Mouse (Mus musculus) embryonic facial prominence, embryonic 12.5 days (tissue): ENCODE results near the gene Nemf. TPM values are rescaled to one million over a fixed set of nuclear protein-coding genes. Genes with fewer than 3 reads are reported as not detected.
A peak's percentile ranks its signal among the peaks of the same experiment; 100 is the strongest.
"Not testable (repeated sequence)": the region's sequence is repeated elsewhere in the genome, so short reads cannot be mapped to it uniquely, and the experiment has no call there.

Experiments used
- ATAC-seq: fragments of 200-750 bp; cut with Nextera tagmentation; 2 replicates; pipeline ENCODE4 v1.8.0; 2017; ENCODE audit not compliant: insufficient number of reproducible peaks, insufficient read depth, low FRiP score, low TSS enrichment
- H3K27ac ChIP-seq: fragments of 300-500 bp; sonication (generic); 2 replicates; pipeline ENCODE4 v1.5.1; 2016; ENCODE audit warnings: mild to moderate bottlenecking
- H3K27me3 ChIP-seq: fragments of 300-500 bp; sonication (generic); 2 replicates; pipeline ENCODE4 v1.6.1; 2016; ENCODE audit warnings: mild to moderate bottlenecking, moderate library complexity
- H3K36me3 ChIP-seq: fragments of 300-500 bp; sonication (generic); 2 replicates; pipeline ENCODE4 v1.6.1; 2016; ENCODE audit warnings: mild to moderate bottlenecking
- H3K4me1 ChIP-seq: fragments of 300-500 bp; sonication (generic); 2 replicates; pipeline ENCODE4 v1.6.1; 2016
- H3K4me2 ChIP-seq: fragments of 300-500 bp; sonication (generic); replicated peaks from 2 replicates; pipeline ENCODE4 v1.6.1; 2016; ENCODE audit warnings: mild to moderate bottlenecking, moderate library complexity
- H3K4me3 ChIP-seq: fragments of 300-500 bp; sonication (generic); 2 replicates; pipeline ENCODE4 v1.5.1; 2016; ENCODE audit warnings: mild to moderate bottlenecking
- H3K9ac ChIP-seq: fragments of 300-500 bp; sonication (generic); 2 replicates; pipeline ENCODE4 v1.6.1; 2016; ENCODE audit warnings: mild to moderate bottlenecking, moderate library complexity
- H3K9me3 ChIP-seq: fragments of 300-500 bp; sonication (generic); 2 replicates; pipeline ENCODE4 v1.6.1; 2016; ENCODE audit warnings: mild to moderate bottlenecking, moderate library complexity
- WGBS: fragments of 180-500 bp; shearing (Covaris S2); methylation state at CpG from one replicate; pipeline ENCODE4 v1.1.7; 2016; 5-methylcytosine and 5-hydroxymethylcytosine counted together
- polyA plus RNA-seq: library from polyadenylated mRNA; unstranded; fragments of >200 nt; fragmentation: Nextera tagmentation; extraction: Ambion mirVana; gene quantifications from 2 replicates; pipeline ENCODE4 v1.2.1, GENCODE M21; 2016

Nemf gene
- polyA plus RNA-seq: 94.1 and 95.4 TPM in 2 replicates

GRCm38 (mm10) chr12:69356546-69357299, at the start of gene Nemf:
Gene Nemf, minus strand, starts transcription at chr12:69357165.
- H3K9ac ChIP-seq: peak within 1 kb of the TSS; percentile 92
- no peak for ATAC-seq
- H3K36me3 ChIP-seq: peaks cover 20% of the 10 kb centered on the region
- H3K27ac ChIP-seq: peak within 1 kb of the TSS; percentile 71
- under 1% methylated on average over 50 of the region's 50 CpGs for WGBS
- H3K4me1 ChIP-seq: no peaks in the 10 kb centered on the region
- no peaks in the 10 kb centered on the region for H3K27me3 ChIP-seq
- peak within 1 kb of the TSS; percentile 68 for H3K4me2 ChIP-seq
- no peaks in the 10 kb centered on the region for H3K9me3 ChIP-seq
- peak within 1 kb of the TSS; percentile 83 for H3K4me3 ChIP-seq

- 86% methylated on average over 13 of the region's 13 CpGs for WGBS
- Histone ChIP-seq H3K9me3 (no peaks in the 10 kb centered on the region), H3K27me3 (no peaks in the 10 kb centered on the region), H3K4me1 (no peaks in the 10 kb centered on the region), H3K27ac (no peak overlapping the region), H3K4me3 (no peak overlapping the region), H3K4me2 (no peak overlapping the region), H3K9ac (no peak overlapping the region), H3K36me3 (no peaks in the 10 kb centered on the region)
- ATAC-seq: no peak
Observed at GRCm38 (mm10) chr12:69402594-69403167, 45.7 kb upstream of the Nemf start.

GRCm38 (mm10) chr12:69402100-69402499, 45.1 kb upstream of the Nemf start:
- H3K4me3 ChIP-seq: no peak overlapping the region
- H3K36me3 ChIP-seq: no peaks in the 10 kb centered on the region
- H3K27ac ChIP-seq: no peak overlapping the region
- H3K4me2 ChIP-seq: no peak overlapping the region
- H3K9ac ChIP-seq: no peak overlapping the region
- H3K9me3 ChIP-seq: no peaks in the 10 kb centered on the region
- no peak for ATAC-seq
- H3K27me3 ChIP-seq: no peaks in the 10 kb centered on the region
- WGBS: 47% methylated on average over 9 of the region's 9 CpGs
- no peaks in the 10 kb centered on the region for H3K4me1 ChIP-seq

- WGBS: 36% methylated on average over 2 of the region's 2 CpGs
- H3K36me3 ChIP-seq: no peaks in the 10 kb centered on the region
- H3K9me3 ChIP-seq: no peaks in the 10 kb centered on the region
- no peak overlapping the region for H3K9ac ChIP-seq
- ATAC-seq: no peak
- no peak overlapping the region for H3K27ac ChIP-seq
- H3K4me3 ChIP-seq: no peak overlapping the region
- no peaks in the 10 kb centered on the region for H3K4me1 ChIP-seq
- no peak overlapping the region for H3K4me2 ChIP-seq
- no peaks in the 10 kb centered on the region for H3K27me3 ChIP-seq
Observed at GRCm38 (mm10) chr12:69400871-69401286, 43.9 kb upstream of the Nemf start.

DNA sequence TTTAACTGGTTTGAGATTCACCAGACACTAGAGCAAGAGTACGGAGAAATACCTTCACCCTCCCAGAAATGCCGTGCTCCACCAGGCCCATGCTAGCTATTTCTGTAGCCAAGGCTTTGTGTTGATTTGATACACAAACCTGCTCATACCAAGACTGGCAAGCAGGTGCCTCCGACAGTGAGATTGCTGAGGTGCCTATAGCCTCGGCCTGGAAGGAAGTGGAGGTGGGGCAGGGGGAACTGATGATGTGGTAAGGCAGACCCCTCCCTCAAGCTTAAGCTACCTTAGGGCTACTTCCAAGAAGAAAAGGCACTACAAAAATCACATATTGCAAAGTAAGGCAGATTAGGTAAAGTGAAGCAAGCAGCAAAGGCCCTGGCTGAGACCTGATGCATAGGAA, 43.4 kb upstream of the Nemf start:
- no peaks in the 10 kb centered on the region for H3K4me1 ChIP-seq
- no peak for ATAC-seq
- H3K4me2 ChIP-seq: no peak overlapping the region
- no peaks in the 10 kb centered on the region for H3K9me3 ChIP-seq
- H3K36me3 ChIP-seq: no peaks in the 10 kb centered on the region
- no peak overlapping the region for H3K9ac ChIP-seq
- no peak overlapping the region for H3K4me3 ChIP-seq
- WGBS: 80% methylated on average over 4 of the region's 4 CpGs
- no peak overlapping the region for H3K27ac ChIP-seq
- no peaks in the 10 kb centered on the region for H3K27me3 ChIP-seq

DNA sequence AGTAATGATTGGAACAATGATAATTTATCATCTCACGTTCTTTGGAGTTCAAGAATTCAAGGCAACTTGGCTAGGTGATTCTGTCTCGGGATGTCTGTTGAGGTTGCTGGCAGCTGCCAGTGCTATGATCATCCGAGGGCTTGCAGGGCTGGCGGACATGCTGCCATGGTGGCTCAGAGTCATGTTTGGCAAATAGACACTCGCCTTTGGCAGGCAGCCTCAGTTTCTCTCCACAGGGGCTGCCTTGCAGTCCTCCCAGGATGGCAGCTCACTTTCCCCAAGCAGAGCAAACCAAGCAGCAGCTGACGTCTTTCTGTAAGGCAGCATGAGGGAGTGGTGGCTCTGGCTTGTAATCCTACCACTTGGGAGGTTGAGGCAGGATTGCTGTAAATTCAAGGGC, 37.5 kb upstream of the Nemf start:
- WGBS: 86% methylated on average over 6 of the region's 6 CpGs
- Histone ChIP-seq H3K27ac (no peak overlapping the region), H3K4me2 (no peak overlapping the region), H3K4me1 (no peaks in the 10 kb centered on the region), H3K36me3 (no peaks in the 10 kb centered on the region), H3K27me3 (no peaks in the 10 kb centered on the region), H3K9me3 (no peaks in the 10 kb centered on the region), H3K9ac (no peak overlapping the region), H3K4me3 (no peak overlapping the region)
- ATAC-seq: no peak

GRCm38 (mm10) chr12:69393076-69393475, 36.1 kb upstream of the Nemf start:
- Histone ChIP-seq H3K4me3 (no peak overlapping the region), H3K4me2 (no peak overlapping the region), H3K9ac (no peak overlapping the region), H3K27me3 (no peaks in the 10 kb centered on the region), H3K4me1 (no peaks in the 10 kb centered on the region), H3K27ac (no peak overlapping the region), H3K9me3 (no peaks in the 10 kb centered on the region), H3K36me3 (no peaks in the 10 kb centered on the region)
- ATAC-seq: no peak
- 73% methylated on average over 10 of the region's 10 CpGs for WGBS

DNA sequence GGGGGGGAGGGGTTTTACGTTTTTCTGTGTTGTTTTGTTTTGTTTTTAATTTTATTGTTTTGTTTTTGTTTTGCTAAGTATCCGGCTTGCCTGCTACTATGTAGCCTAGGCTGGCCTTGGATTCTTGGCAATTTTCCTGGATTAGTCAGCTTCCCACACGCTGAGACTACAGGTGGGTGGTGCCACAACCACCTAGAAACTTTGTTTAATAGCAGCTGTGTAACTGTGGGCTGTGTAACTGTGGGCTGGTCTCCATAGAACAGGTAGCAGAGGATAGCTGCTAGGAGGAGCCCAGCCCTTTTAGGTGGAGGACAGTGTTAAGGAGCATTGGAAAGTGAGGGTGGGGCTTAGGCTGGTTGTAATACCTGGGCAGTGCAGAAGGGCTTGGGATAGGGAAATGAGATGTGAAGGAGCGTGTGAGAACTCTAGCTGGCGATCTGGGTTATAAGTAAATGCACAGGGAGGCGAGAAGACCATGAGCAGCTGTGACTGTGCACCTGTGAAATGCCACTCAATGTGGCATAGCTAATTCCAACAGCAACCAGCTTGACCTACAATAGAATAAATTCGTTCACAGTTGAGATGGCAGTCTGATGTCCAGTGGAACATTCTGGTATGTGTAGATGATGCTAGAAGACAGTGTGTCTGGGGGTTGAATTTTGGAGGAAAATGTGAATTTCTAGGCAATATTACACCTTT, 33.2 kb upstream of the Nemf start:
- no peaks in the 10 kb centered on the region for H3K4me1 ChIP-seq
- WGBS: 79% methylated on average over 7 of the region's 7 CpGs
- no peak overlapping the region for H3K27ac ChIP-seq
- no peak for ATAC-seq
- H3K9me3 ChIP-seq: no peaks in the 10 kb centered on the region
- H3K36me3 ChIP-seq: no peaks in the 10 kb centered on the region
- no peaks in the 10 kb centered on the region for H3K27me3 ChIP-seq
- no peak overlapping the region for H3K4me2 ChIP-seq
- no peak overlapping the region for H3K4me3 ChIP-seq
- H3K9ac ChIP-seq: no peak overlapping the region

- no peak for ATAC-seq
- no peak overlapping the region for H3K4me2 ChIP-seq
- no peaks in the 10 kb centered on the region for H3K36me3 ChIP-seq
- H3K27ac ChIP-seq: no peak overlapping the region
- H3K9ac ChIP-seq: no peak overlapping the region
- H3K27me3 ChIP-seq: no peaks in the 10 kb centered on the region
- no peak overlapping the region for H3K4me3 ChIP-seq
- 66% methylated on average over 7 of the region's 7 CpGs for WGBS
- H3K4me1 ChIP-seq: no peaks in the 10 kb centered on the region
- no peaks in the 10 kb centered on the region for H3K9me3 ChIP-seq
Observed at GRCm38 (mm10) chr12:69389273-69389938, 32.4 kb upstream of the Nemf start.

DNA sequence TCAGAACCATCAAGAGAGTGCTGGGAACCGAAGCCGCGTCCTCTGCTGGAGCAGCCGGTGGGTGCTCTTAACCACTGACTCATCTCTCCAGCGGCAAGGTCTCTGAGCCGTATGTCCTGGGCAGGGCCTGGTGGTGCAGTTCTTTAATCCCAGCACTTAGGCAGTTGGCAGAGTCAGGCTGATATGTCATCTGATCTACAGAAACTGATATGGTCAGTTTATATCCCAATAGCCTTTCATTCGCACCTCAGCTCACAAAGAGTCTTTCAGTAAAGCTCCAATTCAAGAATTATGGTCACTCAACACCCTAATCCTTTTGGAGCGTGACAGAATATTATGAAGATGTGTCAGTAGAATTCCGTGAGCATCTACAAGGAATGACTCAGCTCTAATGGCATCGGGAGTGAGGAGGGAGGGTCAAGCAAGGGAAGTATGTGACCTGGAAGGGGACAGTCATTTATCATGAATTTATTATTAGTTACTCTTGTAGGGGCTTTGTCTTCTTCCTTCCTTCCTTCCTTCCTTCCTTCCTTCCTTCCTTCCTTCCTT, 31.4 kb upstream of the Nemf start:
- no peaks in the 10 kb centered on the region for H3K4me1 ChIP-seq
- no peaks in the 10 kb centered on the region for H3K36me3 ChIP-seq
- H3K27ac ChIP-seq: no peak overlapping the region
- no peak overlapping the region for H3K4me3 ChIP-seq
- H3K4me2 ChIP-seq: no peak overlapping the region
- no peak overlapping the region for H3K9ac ChIP-seq
- no peak for ATAC-seq
- no peaks in the 10 kb centered on the region for H3K9me3 ChIP-seq
- 91% methylated on average over 10 of the region's 10 CpGs for WGBS
- no peaks in the 10 kb centered on the region for H3K27me3 ChIP-seq

- H3K36me3 ChIP-seq, H3K4me2 ChIP-seq, H3K4me1 ChIP-seq, H3K27me3 ChIP-seq, H3K9me3 ChIP-seq, H3K27ac ChIP-seq, H3K4me3 ChIP-seq, H3K9ac ChIP-seq, ATAC-seq: not testable (repeated sequence)
- 71% methylated on average over 12 of the region's 12 CpGs for WGBS
Observed at GRCm38 (mm10) chr12:69386281-69386732, 29.3 kb upstream of the Nemf start.
